Mouse (Mus musculus) stomach, embryonic 16.5 days (tissue): Measurements from ENCODE around the gene Tob1. TPM values are rescaled to one million over a fixed set of nuclear protein-coding genes. Genes with fewer than 3 reads are reported as not detected.
A peak's percentile ranks its signal among the peaks of the same experiment; 100 is the strongest.

Experiments used
- ATAC-seq: fragments of 200-750 bp; cut with Nextera tagmentation; 2 replicates; pipeline ENCODE4 v1.8.0; 2017; ENCODE audit warnings: moderate number of reproducible peaks, moderate TSS enrichment; ENCODE audit not compliant: insufficient read depth, low FRiP score
- H3K27ac ChIP-seq: fragments of 300-500 bp; sonication (generic); 2 replicates; pipeline ENCODE4 v1.5.1; 2014; ENCODE audit warnings: low read length
- H3K27me3 ChIP-seq: fragments of 300-500 bp; sonication (generic); 2 replicates; pipeline ENCODE4 v1.6.1; 2014; ENCODE audit warnings: low read length, control low read depth, mixed read lengths; ENCODE audit not compliant: control insufficient read depth, insufficient read depth
- H3K36me3 ChIP-seq: fragments of 300-500 bp; sonication (generic); 2 replicates; pipeline ENCODE4 v1.6.1; 2014; ENCODE audit warnings: low read length; ENCODE audit not compliant: control insufficient read depth, insufficient read depth
- H3K4me1 ChIP-seq: fragments of 300-500 bp; sonication (generic); 2 replicates; pipeline ENCODE4 v1.6.1; 2014; ENCODE audit warnings: low read length, control low read depth, mixed read lengths; ENCODE audit not compliant: control insufficient read depth, insufficient read depth
- H3K4me2 ChIP-seq: fragments of 300-500 bp; sonication (generic); 2 replicates; pipeline ENCODE4 v1.6.1; 2014; ENCODE audit warnings: low read depth, low read length, mixed read lengths
- H3K4me3 ChIP-seq: fragments of 300-500 bp; sonication (generic); replicated peaks from 2 replicates; pipeline ENCODE4 v1.5.1; 2014; ENCODE audit warnings: mild to moderate bottlenecking, low read length
- H3K9ac ChIP-seq: fragments of 300-500 bp; sonication (generic); 2 replicates; pipeline ENCODE4 v1.6.1; 2014; ENCODE audit warnings: low read length
- H3K9me3 ChIP-seq: fragments of 300-500 bp; sonication (generic); replicated peaks from 2 replicates; pipeline ENCODE4 v1.6.1; 2016; ENCODE audit warnings: low read length, control low read depth; ENCODE audit not compliant: control insufficient read depth
- WGBS: fragments of 180-500 bp; shearing (Covaris S2); extraction: QIAGEN DNeasy Blood & Tissue Kit; methylation state at CpG from one replicate; pipeline ENCODE4 v1.1.7; 2014; 5-methylcytosine and 5-hydroxymethylcytosine counted together
- polyA plus RNA-seq: library from polyadenylated mRNA; unstranded; fragments of >200 nt; fragmentation: Nextera tagmentation; extraction: Ambion mirVana; gene quantifications from 2 replicates; pipeline ENCODE4 v1.2.1, GENCODE M21; 2015

The Tob1 gene
- 35.9 and 42.3 TPM in 2 replicates for polyA plus RNA-seq

DNA sequence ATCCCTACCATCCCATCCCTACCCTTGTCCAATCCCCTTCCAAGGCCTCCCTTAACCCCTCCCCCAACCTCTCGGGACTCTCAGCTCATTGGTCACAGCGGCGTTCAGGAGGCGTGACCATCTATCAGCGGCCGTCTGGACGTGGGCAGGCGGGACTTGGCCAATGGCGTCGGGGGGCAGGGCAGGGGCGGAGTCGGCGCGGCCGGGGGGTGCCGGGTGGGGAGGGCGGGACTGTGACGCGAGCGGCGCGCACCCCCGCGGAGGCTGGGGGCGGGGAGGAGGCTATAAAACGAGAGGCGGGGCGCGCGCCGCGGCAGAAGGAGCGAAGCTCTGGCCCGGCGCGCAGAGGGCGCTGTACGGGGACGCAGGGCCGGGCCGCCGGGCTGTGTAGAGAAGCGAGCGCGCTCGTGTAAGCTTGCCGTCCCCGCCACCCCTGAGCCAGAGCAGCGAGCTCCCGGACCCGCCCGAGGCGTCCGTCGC, at the start of gene Tob1:
Tob1 (plus strand) TSS at position 331 of the 480 bp plus-strand sequence.
- Histone ChIP-seq H3K4me1 (peaks cover 7% of the 10 kb centered on the region; the same call in 1 of the 2 replicates), H3K9me3 (no peaks in the 10 kb centered on the region), H3K4me2 (peak within 1 kb of the TSS; percentile 98), H3K36me3 (peaks cover 10% of the 10 kb centered on the region), H3K27ac (peak within 1 kb of the TSS; percentile 100), H3K4me3 (peak within 1 kb of the TSS; percentile 91), H3K9ac (peak within 1 kb of the TSS; percentile 99), H3K27me3 (no peaks in the 10 kb centered on the region)
- WGBS, result under 1% methylated on average over 51 of the region's 55 CpGs
- ATAC-seq, result peak; percentile 96

DNA sequence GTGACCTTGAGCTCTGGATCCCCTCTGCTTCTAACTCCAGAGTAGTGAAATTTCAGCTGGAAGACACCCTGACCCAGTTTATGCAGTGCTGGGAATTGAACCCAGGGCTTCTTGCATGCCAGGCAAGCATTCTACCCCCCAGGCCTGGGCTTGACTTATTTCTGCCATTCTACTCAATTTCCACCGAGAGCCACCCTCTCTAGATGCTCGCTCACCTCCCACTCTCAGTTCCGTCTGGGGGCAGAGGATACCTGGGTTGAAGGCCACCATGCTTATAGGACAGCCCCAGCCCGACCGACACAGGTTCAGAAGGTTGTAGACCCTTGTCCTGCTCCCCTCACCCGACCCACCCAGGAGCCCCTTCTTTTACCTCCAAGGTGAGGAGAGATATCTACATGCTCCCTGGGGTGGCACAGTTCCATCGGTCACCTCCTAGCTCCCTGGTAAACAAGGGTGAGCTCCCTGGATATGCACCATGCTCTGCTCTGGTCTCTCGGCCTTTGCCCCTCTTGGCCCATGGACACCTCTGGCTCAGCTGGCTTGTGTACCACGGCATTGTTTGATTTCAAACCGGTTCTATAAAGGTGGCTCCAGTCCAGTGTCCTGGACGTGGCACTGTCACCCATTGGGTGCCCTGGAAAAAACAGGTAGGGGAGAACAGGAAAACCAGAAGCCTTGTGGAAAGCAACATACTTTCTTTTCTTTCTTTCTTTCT, 49.2 kb upstream of the Tob1 start:
- no peaks in the 10 kb centered on the region for H3K36me3 ChIP-seq
- no peaks in the 10 kb centered on the region for H3K9me3 ChIP-seq
- no peak overlapping the region for H3K4me3 ChIP-seq
- peaks cover 39% of the 10 kb centered on the region for H3K4me1 ChIP-seq
- H3K27me3 ChIP-seq, result no peaks in the 10 kb centered on the region
- H3K27ac ChIP-seq, result peak overlapping the region; percentile 96
- 78% methylated on average over 11 of the region's 11 CpGs for WGBS
- H3K4me2 ChIP-seq, result no peak overlapping the region
- peak overlapping the region; percentile 65; the same call in 1 of the 2 replicates for H3K9ac ChIP-seq
- no peak for ATAC-seq

DNA sequence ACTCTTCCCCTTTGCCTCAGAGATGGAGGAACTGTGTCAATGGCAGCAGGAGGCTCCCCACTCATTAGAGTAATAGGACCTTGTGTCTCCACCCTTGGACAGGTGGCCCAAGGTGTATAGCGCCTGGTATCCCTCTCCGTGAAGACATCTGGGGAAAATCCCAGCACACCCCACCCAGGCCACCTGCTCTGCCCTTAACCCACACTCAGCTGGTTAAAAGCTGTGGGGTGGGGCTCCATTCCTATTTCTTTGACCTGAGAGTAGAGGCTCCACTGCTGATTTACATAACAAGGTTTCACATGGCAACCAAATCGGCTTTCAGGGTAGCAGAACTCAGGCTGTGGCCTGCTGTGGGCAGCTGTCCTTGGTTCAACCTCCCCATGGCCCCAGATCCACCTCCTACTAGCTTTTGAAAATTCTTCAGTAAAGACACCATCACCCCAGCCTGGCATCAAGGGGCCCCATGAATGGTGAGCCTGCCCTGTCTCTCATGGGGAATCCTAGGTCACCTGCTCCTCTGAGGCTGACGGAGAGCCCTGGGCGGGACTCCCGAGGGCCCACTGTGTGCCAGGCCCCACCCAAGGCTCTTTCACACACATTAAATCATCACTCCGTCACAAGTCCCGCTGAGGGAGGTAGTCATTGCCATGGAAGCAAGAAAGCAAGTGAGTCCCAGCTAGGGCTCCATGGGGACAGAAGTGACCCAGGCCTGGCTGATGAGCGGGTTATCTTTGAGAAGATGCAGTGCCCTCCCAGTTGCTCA, 48.1 kb upstream of the Tob1 start:
- Histone ChIP-seq H3K27ac (peak overlapping the region; percentile 56; the same call in 1 of the 2 replicates), H3K36me3 (no peaks in the 10 kb centered on the region)

GRCm38 (mm10) chr11:94165745-94166144, 45.5 kb upstream of the Tob1 start:
- no peaks in the 10 kb centered on the region for H3K27me3 ChIP-seq
- no peaks in the 10 kb centered on the region for H3K36me3 ChIP-seq
- H3K4me2 ChIP-seq, result no peak overlapping the region
- peaks cover 15% of the 10 kb centered on the region for H3K4me1 ChIP-seq
- H3K4me3 ChIP-seq, result no peak overlapping the region
- ATAC-seq, result no peak
- 74% methylated on average over 4 of the region's 4 CpGs for WGBS
- no peak overlapping the region for H3K9ac ChIP-seq
- H3K9me3 ChIP-seq, result no peaks in the 10 kb centered on the region
- no peak overlapping the region for H3K27ac ChIP-seq

More for the DNA sequence above, 48.1 kb upstream of the Tob1 start:
- Histone ChIP-seq H3K4me1 (peaks cover 39% of the 10 kb centered on the region), H3K9me3 (no peaks in the 10 kb centered on the region), H3K27me3 (no peaks in the 10 kb centered on the region), H3K9ac (no peak overlapping the region), H3K4me2 (no peak overlapping the region), H3K4me3 (no peak overlapping the region)
- 65% methylated on average over 9 of the region's 9 CpGs for WGBS
- no peak for ATAC-seq

DNA sequence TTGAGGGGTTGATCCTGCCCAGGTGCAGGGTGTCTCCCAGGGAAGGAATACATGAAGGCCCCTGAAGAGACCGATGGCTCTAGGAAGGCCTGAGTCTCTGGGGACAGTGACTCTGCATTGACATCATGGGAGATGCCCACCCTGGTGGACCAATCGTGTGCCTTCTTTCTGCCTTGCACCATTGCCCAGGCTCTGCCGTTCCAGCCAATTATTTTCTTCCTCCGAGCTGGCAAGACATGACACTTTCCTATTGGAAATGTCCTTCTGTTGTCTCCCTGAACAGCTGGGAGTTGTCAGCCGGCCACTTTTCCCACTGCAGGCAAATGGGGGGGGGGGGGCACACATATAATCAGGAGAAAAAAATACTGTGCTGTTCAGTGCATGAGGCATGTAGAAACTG, 43.0 kb upstream of the Tob1 start:
- WGBS, result 50% methylated on average over 5 of the region's 5 CpGs

DNA sequence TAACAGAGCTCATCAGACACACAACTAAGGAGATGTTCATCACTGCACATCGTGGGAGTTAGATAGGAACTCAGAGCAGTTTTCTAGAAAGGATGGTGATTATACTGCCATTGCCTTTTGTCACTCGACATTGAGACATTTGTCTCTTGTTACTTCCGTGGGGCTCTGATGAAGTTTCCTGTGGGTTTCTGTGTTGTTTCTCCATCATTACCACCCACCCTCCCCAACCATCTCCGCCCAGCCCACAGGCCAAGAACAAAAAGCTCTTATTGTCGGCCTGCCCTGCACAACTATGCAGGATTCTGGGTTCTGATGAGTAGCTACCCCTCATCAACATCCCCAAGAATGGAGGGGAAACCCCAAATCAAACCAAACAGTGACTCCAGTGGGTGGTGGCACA, 41.7 kb upstream of the Tob1 start:
- Histone ChIP-seq H3K9me3 (no peaks in the 10 kb centered on the region), H3K4me3 (no peak overlapping the region), H3K36me3 (no peaks in the 10 kb centered on the region), H3K27me3 (no peaks in the 10 kb centered on the region), H3K4me1 (peaks cover 17% of the 10 kb centered on the region), H3K9ac (no peak overlapping the region), H3K4me2 (no peak overlapping the region), H3K27ac (no peak overlapping the region)
- 68% methylated on average over 5 of the region's 5 CpGs for WGBS
- no peak for ATAC-seq

More for the DNA sequence above, 43.0 kb upstream of the Tob1 start:
- Histone ChIP-seq H3K27ac (no peak overlapping the region), H3K27me3 (no peaks in the 10 kb centered on the region), H3K9ac (no peak overlapping the region), H3K4me1 (peaks cover 12% of the 10 kb centered on the region), H3K4me3 (no peak overlapping the region), H3K36me3 (no peaks in the 10 kb centered on the region), H3K4me2 (no peak overlapping the region), H3K9me3 (no peaks in the 10 kb centered on the region)
- ATAC-seq, result no peak

DNA sequence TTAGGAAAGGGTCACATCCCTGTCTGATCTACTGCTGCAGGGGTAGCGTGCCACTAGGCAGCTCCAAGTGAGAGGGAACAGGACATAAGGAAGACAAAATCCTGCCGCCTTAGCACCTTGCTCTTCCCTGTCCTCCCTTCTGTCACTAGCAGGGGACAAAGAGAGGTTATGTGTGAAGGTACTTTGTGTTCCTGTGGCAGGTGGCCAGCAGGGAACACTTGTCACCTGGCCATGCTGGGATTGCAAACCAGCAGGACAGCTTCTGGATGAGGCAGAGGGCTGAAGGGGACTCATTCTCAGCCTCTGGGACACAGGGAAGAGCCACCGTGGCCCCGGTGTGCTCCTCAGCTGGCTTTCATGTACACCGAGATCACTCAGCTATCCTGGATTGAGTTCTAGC, 39.6 kb upstream of the Tob1 start:
- H3K4me1 ChIP-seq, result peaks cover 30% of the 10 kb centered on the region
- H3K27ac ChIP-seq, result peak overlapping the region; percentile 65
- no peak overlapping the region for H3K4me2 ChIP-seq
- no peak for ATAC-seq
- H3K9me3 ChIP-seq, result no peaks in the 10 kb centered on the region
- H3K36me3 ChIP-seq, result no peaks in the 10 kb centered on the region
- H3K9ac ChIP-seq, result peak overlapping the region; percentile 9; the same call in 1 of the 2 replicates
- no peaks in the 10 kb centered on the region for H3K27me3 ChIP-seq
- WGBS, result 68% methylated on average over 5 of the region's 5 CpGs
- no peak overlapping the region for H3K4me3 ChIP-seq

GRCm38 (mm10) chr11:94172186-94172585, 39.1 kb upstream of the Tob1 start:
- Histone ChIP-seq H3K9me3 (no peaks in the 10 kb centered on the region), H3K4me1 (peaks cover 30% of the 10 kb centered on the region), H3K27me3 (no peaks in the 10 kb centered on the region), H3K4me2 (no peak overlapping the region), H3K4me3 (no peak overlapping the region), H3K9ac (no peak overlapping the region), H3K36me3 (no peaks in the 10 kb centered on the region), H3K27ac (peak overlapping the region; percentile 65)
- ATAC-seq, result peak; percentile 88; the same call in 1 of the 2 replicates
- 60% methylated on average over 9 of the region's 9 CpGs for WGBS

- 19% methylated on average over 4 of the region's 4 CpGs for WGBS
- Histone ChIP-seq H3K9me3 (no peaks in the 10 kb centered on the region), H3K27ac (0 out of 2 replicates have a peak overlapping the region, but pooled peaks have one; percentile 18), H3K9ac (peak overlapping the region; percentile 21), H3K36me3 (no peaks in the 10 kb centered on the region), H3K27me3 (no peaks in the 10 kb centered on the region), H3K4me3 (no peak overlapping the region), H3K4me1 (peaks cover 30% of the 10 kb centered on the region), H3K4me2 (no peak overlapping the region)
- no peak for ATAC-seq
Measured at GRCm38 (mm10) chr11:94173726-94174146, 37.5 kb upstream of the Tob1 start.
